Mouse (Mus musculus): ENCODE results near the gene Baz2a.
"Not testable (repeated sequence)": the region's sequence is repeated elsewhere in the genome, so short reads cannot be mapped to it uniquely, and the experiment has no call there.

Gene Baz2a

GRCm38 (mm10) chr10:128125951-128126350, 34.6 kb downstream of the Baz2a start:
- DNase-seq = no peak

GRCm38 (mm10) chr10:128127497-128127896, 36.1 kb downstream of the Baz2a start:
- no peak for DNase-seq

DNA sequence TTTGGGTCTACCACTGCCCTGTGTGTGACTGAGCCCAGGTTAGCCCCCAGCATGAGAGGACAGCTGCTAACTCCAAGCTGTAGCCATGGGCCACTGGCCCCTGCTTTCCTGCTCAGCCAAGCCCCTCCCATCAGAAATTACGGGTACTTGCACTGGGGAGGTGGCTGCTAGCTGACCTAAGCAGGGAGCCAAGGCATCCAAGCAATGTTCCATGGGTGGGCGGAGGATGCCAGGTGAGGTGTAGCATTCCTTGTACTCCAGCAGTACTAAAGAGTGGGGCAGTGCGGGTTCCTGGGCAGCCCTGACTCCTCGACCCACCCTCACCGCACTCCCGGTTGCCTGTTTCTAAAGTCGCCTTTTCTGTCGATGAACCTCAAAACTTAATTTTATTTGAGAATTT, 36.8 kb downstream of the Baz2a start:
- DNase-seq = peak; percentile 27 to 38

DNA sequence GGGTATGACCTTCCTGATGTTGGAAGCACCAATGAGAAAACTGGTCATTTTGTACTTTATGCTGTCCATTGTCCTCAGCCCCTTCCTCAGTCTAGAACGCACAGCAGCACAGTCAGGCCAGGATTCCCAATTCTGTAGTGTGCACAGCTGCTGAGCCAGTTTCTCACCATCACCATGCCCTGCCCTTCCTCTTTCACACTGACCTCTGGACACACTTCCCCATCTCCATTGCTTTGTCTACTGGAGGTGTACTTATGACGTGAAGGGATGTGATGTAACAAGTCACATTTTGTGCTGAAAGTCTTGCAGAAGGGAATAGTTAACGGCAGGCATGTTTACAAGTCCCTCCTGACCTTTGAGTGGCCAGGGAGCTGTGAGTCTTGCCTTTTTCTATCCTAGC, 39.9 kb downstream of the Baz2a start:
- DNase-seq = no peak

- DNase-seq = no peak
Measured at GRCm38 (mm10) chr10:128131812-128132211, 40.4 kb downstream of the Baz2a start.

DNA sequence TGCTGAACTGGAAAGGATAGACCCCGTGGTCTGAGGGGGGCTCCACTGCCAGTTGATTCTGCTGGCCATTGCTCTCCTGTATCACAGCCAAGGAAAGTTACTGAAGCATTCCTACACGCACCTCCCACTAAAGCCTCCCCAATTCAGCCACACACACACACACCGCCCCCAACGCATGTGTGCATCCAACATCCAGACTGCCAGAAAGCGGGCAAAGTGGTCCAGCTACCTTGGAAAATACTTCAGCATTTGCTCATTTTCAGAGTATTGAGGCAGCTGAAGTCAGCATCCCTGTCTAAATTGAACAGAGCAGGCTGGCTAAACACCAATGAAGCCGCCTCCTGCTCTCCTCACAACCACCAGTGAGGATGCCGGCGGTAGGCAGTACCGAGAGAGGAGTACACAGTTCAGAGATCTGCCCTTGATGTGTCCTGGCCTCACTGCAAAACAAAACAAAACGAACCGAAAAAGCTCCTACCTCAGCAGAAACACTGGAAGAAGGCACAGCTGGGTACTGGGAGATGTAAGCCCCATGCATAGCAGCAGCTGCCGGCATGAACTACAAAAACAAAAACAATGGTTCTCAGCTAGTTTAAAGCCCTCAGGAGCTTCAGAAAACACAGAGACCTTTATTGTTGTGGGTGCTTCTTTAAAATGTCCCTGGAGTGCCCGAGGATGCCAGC, 42.4 kb downstream of the Baz2a start:
- peak; percentile 32 to 55 for DNase-seq

- no peak for DNase-seq
Measured at GRCm38 (mm10) chr10:128135374-128135773, 44.0 kb downstream of the Baz2a start.

GRCm38 (mm10) chr10:128140236-128140952, 49.0 kb downstream of the Baz2a start:
- DNase-seq = peak; percentile 41 to 59

DNA sequence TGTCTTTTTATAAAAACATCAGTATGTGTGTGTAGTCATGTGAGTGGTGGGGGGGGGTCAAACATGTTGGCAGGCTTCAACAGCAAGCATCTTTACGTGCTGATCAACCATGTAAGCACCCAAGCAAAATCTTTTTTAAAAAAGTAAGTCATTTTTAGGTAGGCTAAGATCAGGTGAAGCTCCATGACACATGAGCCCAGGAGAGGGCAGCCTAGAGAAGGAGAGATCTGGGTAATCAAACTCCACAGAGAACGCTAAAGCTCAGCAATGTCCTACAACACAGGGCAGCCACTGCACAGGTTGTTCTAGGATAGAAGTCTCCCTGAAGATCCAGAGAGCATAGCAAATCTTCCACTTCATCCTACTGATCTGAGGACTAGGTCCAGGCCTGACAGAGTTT, 50.8 kb downstream of the Baz2a start:
- peak in 1 of 2 experiments; percentile 53 for DNase-seq

- DNase-seq = no peak
Measured at GRCm38 (mm10) chr10:128143659-128144058, 52.3 kb downstream of the Baz2a start.

GRCm38 (mm10) chr10:128144961-128145360, 53.6 kb downstream of the Baz2a start:
- no peak for DNase-seq

GRCm38 (mm10) chr10:128148789-128149365, 57.5 kb downstream of the Baz2a start:
- DNase-seq = peak; percentile 34 to 46

DNA sequence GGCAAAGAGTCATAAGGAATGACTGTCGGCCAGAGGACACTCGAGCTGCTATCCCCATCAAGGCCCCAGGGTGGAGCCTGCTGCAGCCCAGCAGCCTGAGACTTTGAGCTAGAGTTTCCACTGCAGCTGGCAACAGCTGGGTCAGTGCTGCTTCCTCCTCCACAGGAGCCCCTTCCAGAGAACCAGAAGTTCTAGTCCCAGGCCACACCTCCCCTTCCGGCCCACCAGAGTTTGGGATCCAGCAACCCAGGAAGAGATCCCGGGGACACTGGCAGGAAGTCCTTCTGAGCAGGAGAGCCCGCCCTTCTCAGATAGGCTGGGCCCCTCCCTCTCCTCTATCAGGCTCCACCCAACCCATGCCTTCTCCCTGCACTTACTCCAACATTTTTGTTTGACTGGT, 58.2 kb downstream of the Baz2a start:
- peak; percentile 88 to 93 for DNase-seq

GRCm38 (mm10) chr10:128150941-128151340, 59.6 kb downstream of the Baz2a start:
- peak; percentile 75 to 83 for DNase-seq

- DNase-seq = peak in 1 of 2 experiments; percentile 19
Measured at GRCm38 (mm10) chr10:128153978-128154377, 62.6 kb downstream of the Baz2a start.

- not testable (repeated sequence) for DNase-seq
Measured at GRCm38 (mm10) chr10:128165726-128166125, 74.3 kb downstream of the Baz2a start.

DNA sequence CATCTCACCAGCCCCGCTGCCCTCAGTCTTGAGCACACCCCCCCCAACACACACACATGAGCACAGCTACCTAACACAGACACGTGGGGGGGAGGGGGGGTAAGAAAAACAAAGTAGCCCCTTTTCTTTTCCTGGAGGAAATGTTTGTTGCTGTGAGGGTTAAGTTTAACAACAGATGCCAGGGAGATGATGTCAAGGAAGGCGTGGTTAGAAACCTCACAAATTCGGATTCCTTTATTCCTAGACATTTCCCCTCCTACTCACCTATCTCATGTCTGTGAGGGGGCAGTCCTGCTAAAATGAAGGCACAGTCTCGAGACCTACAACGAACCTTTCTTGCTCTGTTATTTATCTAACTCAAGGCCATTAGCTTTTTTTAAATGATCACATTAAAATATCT, 75.7 kb downstream of the Baz2a start:
- DNase-seq = no peak

- DNase-seq = not testable (repeated sequence)
Measured at GRCm38 (mm10) chr10:128171348-128171747, 80.0 kb downstream of the Baz2a start.

- DNase-seq = no peak
Measured at GRCm38 (mm10) chr10:128175302-128175701, 83.9 kb downstream of the Baz2a start.

GRCm38 (mm10) chr10:128175996-128176755, 84.8 kb downstream of the Baz2a start:
- peak; percentile 77 to 85 for DNase-seq

GRCm38 (mm10) chr10:128177316-128177715, 85.9 kb downstream of the Baz2a start:
- no peak for DNase-seq
